Mouse (Mus musculus) urinary bladder, postnatal 14 days (tissue): ENCODE data around the gene Abhd10.
A peak's percentile ranks its signal among the peaks of the same experiment; 100 is the strongest.

Experiments used
- DNase-seq: peaks from one replicate; pipeline ENCODE4 v3.0.0; 2021; ENCODE audit warnings: low spot score

The Abhd10 gene

GRCm38 (mm10) chr16:45742615-45743476, at the start of gene Abhd10:
TSS of gene Abhd10 (minus strand) at chr16:45742955.
- DNase-seq: peak; percentile 94

- DNase-seq: no peak
These were observed 48.5 kb upstream of the Abhd10 start for GRCm38 (mm10) chr16:45791286-45791685.

- DNase-seq: no peak
These were observed 46.6 kb upstream of the Abhd10 start for GRCm38 (mm10) chr16:45789311-45789710.

- DNase-seq: no peak
These were observed 44.9 kb upstream of the Abhd10 start for GRCm38 (mm10) chr16:45787650-45788049.

- DNase-seq: no peak
These were observed 43.9 kb upstream of the Abhd10 start for GRCm38 (mm10) chr16:45786639-45787038.

DNA sequence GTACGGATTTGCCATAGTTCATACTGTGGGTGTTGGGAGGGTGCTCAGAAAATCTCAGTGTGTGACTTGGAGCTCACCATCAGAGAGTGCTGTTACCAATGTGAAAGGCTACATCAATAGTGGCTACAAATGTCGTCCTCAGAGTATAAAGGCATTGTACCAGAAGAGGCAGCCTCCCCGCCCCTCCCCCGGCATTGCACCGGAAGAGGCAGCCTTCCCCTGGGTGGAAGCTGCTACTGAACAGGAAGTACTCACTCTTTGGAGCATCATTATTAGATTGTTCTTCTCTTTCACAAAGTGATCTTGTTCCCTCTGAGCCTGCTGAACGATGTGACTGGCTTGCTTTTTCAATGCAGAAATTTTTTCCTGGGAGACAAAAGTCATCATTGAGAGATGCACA, 37.2 kb upstream of the Abhd10 start:
- no peak for DNase-seq

- DNase-seq: no peak
These were observed 32.1 kb upstream of the Abhd10 start for GRCm38 (mm10) chr16:45774813-45775212.

DNA sequence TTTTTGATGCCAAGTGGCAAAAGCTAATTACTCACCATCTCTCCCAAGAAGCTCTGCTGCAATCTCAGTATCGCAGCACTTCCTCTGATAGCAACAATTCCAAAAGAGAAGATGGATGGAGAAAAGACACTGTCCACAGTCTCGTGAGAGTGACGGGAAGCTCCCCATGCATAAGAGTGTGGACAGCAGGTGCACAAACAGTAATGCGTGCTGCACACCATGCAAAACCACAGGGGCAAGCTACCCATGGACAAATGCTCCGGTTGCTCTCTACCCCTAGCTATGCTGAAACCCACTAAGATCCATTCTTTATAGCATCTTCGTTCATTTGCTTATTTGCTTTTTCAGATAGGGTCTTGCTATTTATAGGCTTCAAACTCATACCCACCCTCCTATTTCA, 28.2 kb upstream of the Abhd10 start:
- no peak for DNase-seq

GRCm38 (mm10) chr16:45767853-45768640, 25.3 kb upstream of the Abhd10 start:
- no peak for DNase-seq

- DNase-seq: no peak
These were observed 24.7 kb upstream of the Abhd10 start for GRCm38 (mm10) chr16:45767434-45767833.

DNA sequence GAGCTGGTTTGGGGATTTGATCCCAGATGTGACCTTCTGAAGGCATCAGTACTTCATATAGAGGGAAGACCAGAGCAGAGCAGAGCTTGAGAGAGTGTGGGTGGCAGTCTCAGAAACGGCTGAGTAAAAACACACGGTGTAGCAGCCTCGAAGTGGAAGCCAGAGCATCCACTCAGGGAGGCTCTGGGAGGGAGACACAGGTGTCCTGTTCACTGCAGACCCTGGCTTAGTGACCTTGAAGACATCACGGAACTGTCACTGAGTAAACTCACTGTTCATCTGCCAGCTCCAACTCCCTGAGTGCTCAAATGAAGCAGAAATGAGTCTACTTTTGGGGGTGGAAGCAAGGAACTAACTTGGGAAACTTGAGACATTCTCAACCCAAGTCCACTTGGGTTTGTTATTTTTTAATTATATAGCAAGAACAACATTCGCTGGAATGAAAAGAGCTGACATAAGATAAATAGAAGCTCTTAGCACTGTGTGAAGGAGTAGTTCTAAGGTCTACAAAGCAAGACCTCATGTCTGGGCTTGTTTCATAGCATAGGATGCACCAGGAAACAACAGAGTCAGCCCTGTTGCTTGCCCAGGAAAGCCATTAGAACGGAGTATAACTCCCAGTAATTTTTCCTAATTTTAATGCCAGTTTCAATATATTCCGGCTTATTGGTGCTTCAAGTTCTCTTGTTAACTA, 23.2 kb upstream of the Abhd10 start:
- no peak for DNase-seq

GRCm38 (mm10) chr16:45765102-45765501, 22.3 kb upstream of the Abhd10 start:
- DNase-seq: no peak

DNA sequence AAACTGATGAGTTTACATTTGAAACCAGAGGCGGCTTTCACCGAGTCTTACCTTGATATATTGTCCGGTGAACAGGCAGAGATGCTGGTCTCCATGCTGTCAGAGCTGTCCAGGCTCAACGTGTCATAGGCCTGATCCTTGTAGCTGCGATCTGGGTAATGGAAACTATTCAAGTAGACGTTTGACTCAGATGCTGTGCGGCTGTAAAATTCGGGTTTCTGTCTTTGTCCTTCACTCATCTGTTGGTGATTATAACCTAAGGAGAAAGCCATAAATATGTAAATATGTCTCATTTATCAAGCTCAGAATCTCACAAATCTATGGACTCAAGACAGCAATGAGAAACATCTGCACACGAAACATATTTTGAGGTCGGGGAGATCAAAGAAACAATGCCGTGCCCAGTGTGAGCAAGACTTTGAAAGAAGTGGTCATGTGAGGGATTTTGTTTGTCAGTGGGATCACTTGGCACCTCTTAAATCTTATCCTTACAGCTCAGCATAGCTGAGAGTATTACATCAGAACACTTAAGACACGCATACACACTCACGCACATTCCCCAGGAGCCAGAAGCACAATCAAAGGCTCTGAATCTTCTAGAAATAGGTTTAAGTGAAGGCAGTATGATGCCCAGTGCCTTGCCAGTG, 20.2 kb upstream of the Abhd10 start:
- DNase-seq: no peak

- DNase-seq: no peak
These were observed 18.7 kb upstream of the Abhd10 start for GRCm38 (mm10) chr16:45761425-45761824.

DNA sequence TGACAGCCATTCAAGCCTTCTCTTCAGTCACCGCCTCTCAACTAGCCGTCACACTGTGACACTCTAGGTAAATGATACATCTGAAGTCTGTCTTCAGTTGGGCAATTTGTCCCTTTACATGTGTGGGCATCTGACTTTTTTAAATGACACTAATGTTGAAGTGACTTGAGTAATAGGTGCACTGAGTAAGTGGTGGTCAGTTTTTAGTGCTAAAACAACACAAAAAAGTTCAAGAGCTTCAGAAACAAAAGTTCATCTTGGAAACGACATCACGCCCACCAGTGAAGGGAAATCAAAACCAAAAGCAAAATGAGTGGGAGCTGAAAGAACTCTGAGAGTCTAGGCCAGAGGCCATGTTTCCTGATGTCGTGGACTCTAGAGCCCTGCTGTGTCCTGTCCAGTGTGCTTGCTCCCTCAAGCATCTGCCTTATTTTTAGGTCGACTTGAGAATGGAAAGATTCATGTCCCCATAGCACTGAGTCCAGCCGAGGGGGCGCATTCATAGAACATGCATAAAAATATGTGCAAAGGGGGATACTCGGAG, 16.0 kb upstream of the Abhd10 start:
- DNase-seq: no peak

GRCm38 (mm10) chr16:45757421-45758078, 14.8 kb upstream of the Abhd10 start:
- no peak for DNase-seq

- peak; percentile 18 for DNase-seq
These were observed 14.1 kb upstream of the Abhd10 start for GRCm38 (mm10) chr16:45756855-45757254.

DNA sequence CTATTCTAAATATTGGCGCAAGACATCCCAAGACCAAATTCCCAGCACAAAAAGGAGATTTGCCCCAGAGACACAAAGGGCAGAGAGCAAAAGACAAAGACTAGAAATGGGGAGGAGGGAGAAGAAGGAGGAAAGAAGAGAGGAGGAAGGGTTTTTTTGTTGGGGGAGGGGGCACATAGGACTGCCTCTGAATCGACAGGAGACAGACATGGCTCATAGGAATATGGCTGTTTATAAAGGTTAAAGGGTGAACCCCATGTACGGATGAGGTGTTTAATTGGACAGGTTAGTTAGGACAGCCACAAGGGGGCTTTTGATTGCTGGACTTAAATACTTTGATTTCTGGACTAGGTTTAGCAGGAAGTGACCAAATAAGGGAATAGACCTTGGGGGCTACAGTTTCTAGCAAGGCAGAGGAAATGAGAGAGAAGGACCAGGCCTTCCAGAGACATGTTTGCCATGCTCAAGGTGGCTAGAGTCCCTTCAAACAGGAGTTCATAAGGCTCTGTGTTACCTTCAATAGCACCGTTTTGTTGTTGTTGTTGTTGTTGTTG, 913 bp upstream of the Abhd10 start:
- DNase-seq: no peak

- DNase-seq: no peak
These were observed 4.9 kb downstream of the Abhd10 start for GRCm38 (mm10) chr16:45737880-45738279.

DNA sequence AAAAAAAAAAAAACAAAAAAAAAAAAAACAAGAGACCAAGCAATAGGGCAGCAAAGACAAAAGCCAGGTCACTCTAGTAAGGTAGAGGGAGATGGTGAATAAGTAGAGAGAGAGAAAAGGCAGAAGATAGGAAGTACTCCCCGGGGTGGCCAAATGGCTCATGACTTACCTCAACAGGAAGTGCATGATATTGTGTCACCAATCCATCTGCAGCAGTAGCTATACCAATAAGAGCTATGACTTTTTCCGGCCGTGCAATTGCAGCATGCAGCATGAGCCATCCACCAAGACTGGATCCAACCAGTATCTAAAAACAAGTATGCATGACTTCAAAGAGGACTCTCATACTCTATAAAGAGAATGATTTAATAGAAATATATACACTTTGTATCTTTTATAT, 6.0 kb downstream of the Abhd10 start:
- no peak for DNase-seq

DNA sequence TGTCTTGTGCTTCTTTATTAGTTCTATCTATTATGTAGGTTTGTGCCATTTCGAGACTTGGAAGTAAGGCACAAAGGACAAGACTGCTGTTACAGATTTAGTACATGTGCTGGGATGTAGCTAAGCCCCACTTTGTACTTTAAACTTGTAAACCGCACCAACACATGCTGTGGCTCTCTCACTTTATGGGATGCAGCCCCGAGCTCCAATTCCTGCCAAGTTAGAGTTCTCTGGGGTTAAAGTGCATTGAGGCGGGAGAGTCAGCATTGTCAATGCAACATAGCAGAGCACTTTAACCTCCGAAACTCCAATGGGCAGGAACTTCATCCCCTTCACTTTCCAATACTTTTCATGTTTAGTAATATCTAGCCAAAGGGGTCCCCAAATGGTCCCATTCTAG, 13.6 kb downstream of the Abhd10 start:
- no peak for DNase-seq
